12 mouse cellular contexts compared by ENCODE assay signal in genomic region chr7:72528873-72529272, GRCm38 (mm10).
DNase-seq lines count a peak whose midpoint lies in the region; ATAC-seq and TF ChIP-seq lines count a peak whose summit lies in the region.
"Had no signal": no experiment of that assay in that cellular context is flagged by ENCODE, and none has a peak within 500 bp of the region (broad histone marks: within the 10 kb centered on the region; RNA-seq: fewer than 3 reads in every experiment).

No protein-coding gene starts in this region.

- H3K36me3 ChIP-seq in hindbrain, postnatal 0 days (ENCODE audit: insufficient read depth, low read length), result no peaks in the 10 kb centered on the region
- H3K36me3 ChIP-seq in hindbrain, embryonic 10.5 days, result no peaks in the 10 kb centered on the region
- no peaks in the 10 kb centered on the region for H3K36me3 ChIP-seq in heart, embryonic 10.5 days
- H3K36me3 ChIP-seq: intestine, embryonic 15.5 days had no signal

- TF ChIP-seq CTCF in hindbrain, postnatal 0 days (IDR thresholded peaks at IDR 0.05; ENCODE audit: low read depth), result peak; percentile 45
- peak; percentile 18; the same call in 1 of the 2 replicates for TF ChIP-seq CTCF in lung, adult 2 months (IDR thresholded peaks at IDR 0.05; ENCODE audit: insufficient read depth, low read length)

- 89% methylated on average over 3 of the region's 3 CpGs for WGBS in hindbrain, postnatal 0 days
- WGBS in hindbrain, embryonic 10.5 days, result 92% methylated on average over 3 of the region's 3 CpGs
- WGBS in lung, adult 2 months, result 80% methylated on average over 3 of the region's 3 CpGs
- WGBS in heart, embryonic 10.5 days, result 86% methylated on average over 3 of the region's 3 CpGs

- ATAC-seq in hindbrain, postnatal 0 days, result no peak
- ATAC-seq: intestine, embryonic 15.5 days had no signal

- H3K4me2 ChIP-seq in hindbrain, postnatal 0 days (ENCODE audit: low read depth, low read length), result no peak overlapping the region
- H3K4me2 ChIP-seq: heart, embryonic 11.5 days; intestine, embryonic 15.5 days had no signal

- H3K4me3 ChIP-seq in hindbrain, postnatal 0 days (ENCODE audit: low read length), result no peak overlapping the region
- H3K4me3 ChIP-seq in hindbrain, embryonic 10.5 days, result no peak overlapping the region
- no peak overlapping the region for H3K4me3 ChIP-seq in lung, adult 2 months (replicated peaks; ENCODE audit: extremely low read depth, low read depth, low read length)
- H3K4me3 ChIP-seq in heart, embryonic 10.5 days, result no peak overlapping the region
- H3K4me3 ChIP-seq: intestine, embryonic 15.5 days had no signal

- no peaks in the 10 kb centered on the region for H3K9me3 ChIP-seq in hindbrain, postnatal 0 days (ENCODE audit: low read length)
- no peaks in the 10 kb centered on the region for H3K9me3 ChIP-seq in hindbrain, embryonic 10.5 days
- no peaks in the 10 kb centered on the region for H3K9me3 ChIP-seq in heart, embryonic 10.5 days
- H3K9me3 ChIP-seq: intestine, embryonic 15.5 days had no signal

- H3K27me3 ChIP-seq in hindbrain, postnatal 0 days (ENCODE audit: insufficient read depth, low read length), result no peaks in the 10 kb centered on the region
- no peaks in the 10 kb centered on the region for H3K27me3 ChIP-seq in hindbrain, embryonic 10.5 days (ENCODE audit: insufficient read depth, poor library complexity, severe bottlenecking)
- H3K27me3 ChIP-seq in heart, embryonic 10.5 days (ENCODE audit: insufficient read depth, poor library complexity, severe bottlenecking), result no peaks in the 10 kb centered on the region
- H3K27me3 ChIP-seq: intestine, embryonic 15.5 days had no signal

- peak; percentile 9 for DNase-seq in adrenal gland, postnatal 14 days
- no peak for DNase-seq in adrenal gland, adult 2 months
- peak; percentile 45 for DNase-seq in hindbrain, postnatal 0 days (ENCODE audit: low spot score)
- no peak for DNase-seq in hindbrain, embryonic 10.5 days (ENCODE audit: low spot score)
- DNase-seq in lung, adult 2 months, result no peak
- DNase-seq in lung, postnatal 14 days, result no peak
- peak; percentile 16 for DNase-seq in brain, adult 2 months (ENCODE audit: low read depth, low spot score)
- DNase-seq in heart, embryonic 10.5 days (ENCODE audit: low spot score), result no peak
- DNase-seq: cerebellum, adult 11-12 months; liver had no signal

- H3K4me1 ChIP-seq in hindbrain, postnatal 0 days (ENCODE audit: insufficient read depth, low read length), result no peaks in the 10 kb centered on the region
- H3K4me1 ChIP-seq in hindbrain, embryonic 10.5 days (replicated peaks), result no peaks in the 10 kb centered on the region
- H3K4me1 ChIP-seq in lung, adult 2 months (ENCODE audit: control insufficient read depth, insufficient read depth, low read length), result no peaks in the 10 kb centered on the region
- H3K4me1 ChIP-seq in heart, embryonic 10.5 days, result no peaks in the 10 kb centered on the region
- H3K4me1 ChIP-seq: intestine, embryonic 15.5 days had no signal

- H3K27ac ChIP-seq in hindbrain, postnatal 0 days, result no peak overlapping the region
- no peak overlapping the region for H3K27ac ChIP-seq in hindbrain, embryonic 10.5 days
- H3K27ac ChIP-seq in heart, embryonic 10.5 days, result no peak overlapping the region
- H3K27ac ChIP-seq: intestine, embryonic 15.5 days had no signal

- no peak for TF ChIP-seq POLR2A in lung, adult 2 months (IDR thresholded peaks at IDR 0.05; ENCODE audit: borderline replicate concordance, extremely low read depth, low read depth, low read length)

- H3K9ac ChIP-seq in hindbrain, postnatal 0 days (replicated peaks; ENCODE audit: low read length), result no peak overlapping the region
- H3K9ac ChIP-seq: intestine, embryonic 15.5 days had no signal

Comparison
In these comparisons a context has a peak if more than half of its experiments do, and no peak if none do; other contexts are left out.
1. DNase-seq: peak in adrenal gland, postnatal 14 days (single experiment), hindbrain, postnatal 0 days (single experiment) and brain, adult 2 months (single experiment); none in adrenal gland, adult 2 months (single experiment), hindbrain, embryonic 10.5 days (single experiment), lung, adult 2 months (single experiment), lung, postnatal 14 days (single experiment) and heart, embryonic 10.5 days (single experiment).